Comparison of ENCODE assay signal across 19 mouse cellular contexts in the genomic region with DNA sequence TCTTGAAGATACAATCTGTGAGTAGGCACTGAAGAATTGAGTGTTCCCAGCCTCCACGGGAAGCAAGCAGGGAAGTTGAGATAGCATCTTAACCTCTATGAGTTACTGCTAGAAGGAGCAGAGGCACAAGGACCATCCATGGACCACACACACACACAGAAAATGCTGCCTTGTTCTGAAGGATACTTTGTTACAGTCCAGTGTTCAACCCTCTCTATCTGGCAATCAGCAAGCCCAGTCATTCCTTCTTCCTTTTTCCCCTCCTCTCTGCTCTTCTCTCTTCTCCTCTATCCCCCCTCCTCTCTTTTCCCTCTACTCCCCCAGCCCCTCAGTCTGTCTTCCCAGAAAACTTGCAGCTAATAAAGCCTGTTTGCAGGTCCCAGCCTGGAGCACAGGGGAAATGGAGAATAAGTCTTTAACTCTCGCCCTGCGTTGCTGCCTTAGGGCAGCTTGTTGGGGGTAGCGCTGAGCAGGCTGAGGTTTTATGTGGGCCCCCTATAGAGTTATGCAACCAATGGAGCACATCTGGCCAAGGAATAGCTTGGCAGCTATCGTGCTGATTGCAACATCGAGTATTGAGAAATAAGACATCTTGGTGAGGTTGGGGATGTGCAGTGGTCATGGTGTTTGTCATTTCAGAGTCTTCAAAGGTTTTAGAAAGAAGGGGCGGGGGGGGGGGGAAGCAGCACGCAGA.
DNase-seq lines count a peak whose midpoint lies in the region; ATAC-seq lines count a peak whose summit lies in the region.
"Had no signal": no experiment of that assay in that cellular context is flagged by ENCODE, and none has a peak within 500 bp of the region (broad histone marks: within the 10 kb centered on the region; RNA-seq: fewer than 3 reads in every experiment).

No protein-coding gene starts in this region.

- no peaks in the 10 kb centered on the region for H3K9me3 ChIP-seq in embryonic facial prominence, embryonic 14.5 days (ENCODE audit: control insufficient read depth, low read length)
- H3K9me3 ChIP-seq in embryonic facial prominence, embryonic 10.5 days = no peaks in the 10 kb centered on the region
- H3K9me3 ChIP-seq in limb, embryonic 11.5 days (ENCODE audit: control insufficient read depth, low read length) = no peaks in the 10 kb centered on the region
- H3K9me3 ChIP-seq: forebrain, embryonic 15.5 days; heart, embryonic 12.5 days; hindbrain, embryonic 10.5 days; kidney, embryonic 15.5 days had no signal

- H3K27ac ChIP-seq in embryonic facial prominence, embryonic 14.5 days (replicated peaks; ENCODE audit: low read depth, low read length) = no peak overlapping the region
- no peak overlapping the region for H3K27ac ChIP-seq in embryonic facial prominence, embryonic 10.5 days (replicated peaks)
- no peak overlapping the region for H3K27ac ChIP-seq in limb, embryonic 11.5 days (replicated peaks; ENCODE audit: low read depth, low read length)
- H3K27ac ChIP-seq: forebrain, embryonic 15.5 days; hindbrain, embryonic 10.5 days; kidney, embryonic 15.5 days had no signal

- ATAC-seq in embryonic facial prominence, embryonic 14.5 days (ENCODE audit: low read depth) = no peak
- no peak for ATAC-seq in limb, embryonic 11.5 days (ENCODE audit: insufficient number of reproducible peaks, low FRiP score, low TSS enrichment, low read depth)
- ATAC-seq: forebrain, embryonic 15.5 days; inflammation-experienced regulatory T-cells, adult 6 months; Patski had no signal

- H3K36me3 ChIP-seq in embryonic facial prominence, embryonic 14.5 days (ENCODE audit: control insufficient read depth, insufficient read depth, low read length) = no peaks in the 10 kb centered on the region
- no peaks in the 10 kb centered on the region for H3K36me3 ChIP-seq in embryonic facial prominence, embryonic 10.5 days (replicated peaks)
- no peaks in the 10 kb centered on the region for H3K36me3 ChIP-seq in limb, embryonic 11.5 days (ENCODE audit: control insufficient read depth, insufficient read depth, low read length)
- H3K36me3 ChIP-seq: forebrain, embryonic 15.5 days; heart, embryonic 12.5 days; hindbrain, embryonic 10.5 days; kidney, embryonic 15.5 days had no signal

- no peak overlapping the region for H3K4me2 ChIP-seq in embryonic facial prominence, embryonic 14.5 days (ENCODE audit: low read depth, low read length)
- H3K4me2 ChIP-seq in limb, embryonic 11.5 days (ENCODE audit: low read depth, severe bottlenecking) = no peak overlapping the region; the same call in 1 of the 2 replicates
- H3K4me2 ChIP-seq: forebrain, embryonic 15.5 days; heart, embryonic 12.5 days; kidney, embryonic 15.5 days had no signal

- H3K27me3 ChIP-seq in embryonic facial prominence, embryonic 14.5 days (replicated peaks; ENCODE audit: control insufficient read depth, insufficient read depth, low read length) = no peaks in the 10 kb centered on the region
- no peaks in the 10 kb centered on the region for H3K27me3 ChIP-seq in embryonic facial prominence, embryonic 10.5 days (replicated peaks; ENCODE audit: low read depth, poor library complexity, severe bottlenecking)
- no peaks in the 10 kb centered on the region for H3K27me3 ChIP-seq in limb, embryonic 11.5 days (ENCODE audit: control insufficient read depth, insufficient read depth, low read length)
- H3K27me3 ChIP-seq: forebrain, embryonic 15.5 days; heart, embryonic 12.5 days; kidney, embryonic 15.5 days; megakaryocyte, embryonic 14.5 days; Patski had no signal

- H3K9ac ChIP-seq in embryonic facial prominence, embryonic 14.5 days (ENCODE audit: low read depth, low read length) = no peak overlapping the region
- no peak overlapping the region; the same call in 1 of the 2 replicates for H3K9ac ChIP-seq in limb, embryonic 11.5 days (ENCODE audit: low read length)
- H3K9ac ChIP-seq: forebrain, embryonic 15.5 days; heart, embryonic 12.5 days; kidney, embryonic 15.5 days had no signal

- no peak overlapping the region for H3K4me3 ChIP-seq in embryonic facial prominence, embryonic 14.5 days (ENCODE audit: low read depth, low read length)
- no peak overlapping the region for H3K4me3 ChIP-seq in embryonic facial prominence, embryonic 10.5 days
- no peak overlapping the region for H3K4me3 ChIP-seq in limb, embryonic 11.5 days (ENCODE audit: low read depth, low read length)
- H3K4me3 ChIP-seq: forebrain, embryonic 15.5 days; heart, embryonic 12.5 days; hindbrain, embryonic 10.5 days; kidney, embryonic 15.5 days; megakaryocyte, embryonic 14.5 days had no signal

- peaks cover 21% of the 10 kb centered on the region for H3K4me1 ChIP-seq in embryonic facial prominence, embryonic 14.5 days (ENCODE audit: control insufficient read depth, insufficient read depth, low read length)
- H3K4me1 ChIP-seq in embryonic facial prominence, embryonic 10.5 days = peaks cover 29% of the 10 kb centered on the region
- peaks cover 7% of the 10 kb centered on the region; the same call in 1 of the 2 replicates for H3K4me1 ChIP-seq in limb, embryonic 11.5 days (ENCODE audit: control insufficient read depth, insufficient read depth, low read length)
- H3K4me1 ChIP-seq: forebrain, embryonic 15.5 days; megakaryocyte, embryonic 14.5 days had no signal

- WGBS in embryonic facial prominence, embryonic 14.5 days = 46% methylated on average over 8 of the region's 8 CpGs
- 55% methylated on average over 8 of the region's 8 CpGs for WGBS in embryonic facial prominence, embryonic 10.5 days
- WGBS in limb, embryonic 11.5 days = 34% methylated on average over 8 of the region's 8 CpGs

- DNase-seq in embryonic facial prominence, embryonic 14.5 days (ENCODE audit: low spot score) = peak; percentile 56
- no peak for DNase-seq in embryonic facial prominence, embryonic 10.5 days (ENCODE audit: low spot score)
- peak; percentile 57 for DNase-seq in NIH3T3 (ENCODE audit: low read depth)
- peak; percentile 40 for DNase-seq in limb, embryonic 11.5 days (ENCODE audit: low spot score)
- DNase-seq in lung, postnatal 25 days (ENCODE audit: low spot score) = peak; percentile 17
- DNase-seq in MN1 (ENCODE audit: low spot score) = no peak
- no peak for DNase-seq in right cerebral cortex, postnatal 14 days
- DNase-seq in cerebellum, postnatal 4 days (ENCODE audit: low spot score in 2 of 2) = no peak
- DNase-seq: cerebellum, adult 2 months; liver; spleen, adult 18-20 months; thymus, postnatal 36 days had no signal

Comparison
In these comparisons a context has a peak if more than half of its experiments do, and no peak if none do; other contexts are left out.
1. DNase-seq: peak in embryonic facial prominence, embryonic 14.5 days (single experiment), NIH3T3 (single experiment), limb, embryonic 11.5 days (single experiment) and lung, postnatal 25 days (single experiment); none in embryonic facial prominence, embryonic 10.5 days (single experiment), MN1 (single experiment), right cerebral cortex, postnatal 14 days (single experiment) and cerebellum, postnatal 4 days (0 of 2).